Mouse (Mus musculus): ENCODE results near the gene Ifitm7. TPM values are rescaled to one million over a fixed set of nuclear protein-coding genes. Genes with fewer than 3 reads are reported as not detected.

Ifitm7 gene
- total and polyA plus RNA-seq, 3 experiments = not detected

GRCm38 (mm10) chr16:14017306-14017705, 30.6 kb upstream of the Ifitm7 start:
- DNase-seq (ENCODE audit: low read depth, low spot score) = no peak
- no peaks in the 10 kb centered on the region for H3K9me3 ChIP-seq (replicated peaks; ENCODE audit: insufficient read depth, low read length)

DNA sequence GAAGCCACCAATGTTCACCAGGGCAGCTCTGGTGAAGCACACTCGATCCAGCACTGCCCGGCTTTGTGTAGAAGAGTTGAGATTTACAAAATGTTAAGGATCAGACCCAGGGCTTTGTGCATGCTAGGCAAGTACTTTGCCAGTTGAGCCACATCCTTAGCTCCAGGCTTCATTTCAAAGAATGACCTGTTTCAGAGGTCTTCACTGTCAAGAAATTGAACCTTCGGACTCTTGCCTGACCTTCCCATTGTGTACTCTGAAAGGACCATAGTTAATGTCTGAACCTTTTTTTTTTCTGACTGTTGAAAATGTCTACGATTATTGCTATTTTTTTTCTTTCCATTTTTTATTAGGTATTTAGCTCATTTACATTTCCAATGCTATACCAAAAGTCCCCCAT, 23.3 kb upstream of the Ifitm7 start:
- H3K9ac ChIP-seq (ENCODE audit: control insufficient read depth, low read depth, low read length, poor library complexity, severe bottlenecking) = no peak overlapping the region
- no peak for DNase-seq (ENCODE audit: low read depth, low spot score)

More at GRCm38 (mm10) chr16:14017306-14017705, 30.6 kb upstream of the Ifitm7 start:
- no peak for TF ChIP-seq TBP (IDR thresholded peaks at IDR 0.05; ENCODE audit: low read depth, low read length)
- TF ChIP-seq NRF1 (IDR thresholded peaks at IDR 0.05; ENCODE audit: insufficient read depth, low read depth, low read length, poor library complexity, severe bottlenecking) = no peak
- no peak for TF ChIP-seq E2F4 (IDR thresholded peaks at IDR 0.05; ENCODE audit: borderline replicate concordance, low read depth, low read length)
- TF ChIP-seq EP300 (IDR thresholded peaks at IDR 0.05; ENCODE audit: low read depth in 1 of 2, low read length in 2 of 2) = no peak
- no peak for TF ChIP-seq SIN3A (IDR thresholded peaks at IDR 0.05; ENCODE audit: low read length)
- no peak for TF ChIP-seq ETS1 (IDR thresholded peaks at IDR 0.05; ENCODE audit: low read depth, low read length)
- TF ChIP-seq GATA1 (IDR thresholded peaks at IDR 0.05; ENCODE audit: low read depth, low read length) = no peak
- TF ChIP-seq NELFE (IDR thresholded peaks at IDR 0.05; ENCODE audit: low read depth, low read length) = no peak
- no peak for TF ChIP-seq ZMIZ1 (IDR thresholded peaks at IDR 0.05; ENCODE audit: low read depth, low read length)
- TF ChIP-seq GABPA (IDR thresholded peaks at IDR 0.05; ENCODE audit: low read depth, low read length) = no peak
- no peak for TF ChIP-seq ZC3H11A (IDR thresholded peaks at IDR 0.05; ENCODE audit: low read depth, low read length)
- TF ChIP-seq TCF12 (IDR thresholded peaks at IDR 0.05; ENCODE audit: low read depth, low read length) = no peak
- TF ChIP-seq CTCF (IDR thresholded peaks at IDR 0.05 in 2 of 3, conservative IDR thresholded peaks at IDR 0.05 in 1 of 3; ENCODE audit: control insufficient read depth in 1 of 3, insufficient read depth in 1 of 3, low read depth in 2 of 3, low read length in 3 of 3, poor library complexity in 1 of 3, severe bottlenecking in 1 of 3) = no peak
- TF ChIP-seq TAL1 (IDR thresholded peaks at IDR 0.05; ENCODE audit: low read length) = no peak
- TF ChIP-seq USF2 (IDR thresholded peaks at IDR 0.05; ENCODE audit: borderline replicate concordance in 1 of 2, insufficient read depth in 1 of 2, low read depth in 1 of 2, low read length in 2 of 2) = no peak
- no peak for TF ChIP-seq POLR2AphosphoS2 (IDR thresholded peaks at IDR 0.05; ENCODE audit: low read length)
- no peak for TF ChIP-seq MXI1 (IDR thresholded peaks at IDR 0.05; ENCODE audit: low read depth, low read length)
- TF ChIP-seq BHLHE40 (IDR thresholded peaks at IDR 0.05; ENCODE audit: borderline replicate concordance, low read depth, low read length) = no peak
- H3K4me3 ChIP-seq (ENCODE audit: control insufficient read depth in 1 of 2, insufficient read depth in 1 of 2, low read depth in 2 of 2, low read length in 2 of 2) = no peak overlapping the region
- H3K36me3 ChIP-seq (ENCODE audit: control insufficient read depth in 1 of 2, insufficient read depth in 2 of 2, low read length in 2 of 2) = no peaks in the 10 kb centered on the region
- H3K27ac ChIP-seq (ENCODE audit: control insufficient read depth, low read depth, low read length) = no peak overlapping the region
- H3K4me1 ChIP-seq (ENCODE audit: control insufficient read depth in 1 of 2, insufficient read depth in 2 of 2, low read length in 2 of 2) = no peaks in the 10 kb centered on the region
- H3K79me2 ChIP-seq (ENCODE audit: control insufficient read depth, insufficient read depth, low read length, poor library complexity) = no peaks in the 10 kb centered on the region
- no peaks in the 10 kb centered on the region; a peak in 2 of 4 replicates for H3K27me3 ChIP-seq (ENCODE audit: control insufficient read depth in 1 of 2, insufficient read depth in 2 of 2, low read length in 2 of 2)
- H3K9ac ChIP-seq (ENCODE audit: control insufficient read depth, low read depth, low read length, poor library complexity, severe bottlenecking) = no peak overlapping the region

More for the DNA sequence above, 23.3 kb upstream of the Ifitm7 start:
- Histone ChIP-seq H3K9me3 (replicated peaks; ENCODE audit: insufficient read depth, low read length) (no peaks in the 10 kb centered on the region), H3K27ac (ENCODE audit: control insufficient read depth, low read depth, low read length) (no peak overlapping the region), H3K36me3 (ENCODE audit: control insufficient read depth in 1 of 2, insufficient read depth in 2 of 2, low read length in 2 of 2) (no peaks in the 10 kb centered on the region), H3K27me3 (ENCODE audit: control insufficient read depth in 1 of 2, insufficient read depth in 2 of 2, low read length in 2 of 2) (peaks cover 0 to 5% of the 10 kb centered on the region in 2 experiments; a peak in 1 of 4 replicates), H3K79me2 (ENCODE audit: control insufficient read depth, insufficient read depth, low read length, poor library complexity) (no peaks in the 10 kb centered on the region), H3K4me3 (ENCODE audit: control insufficient read depth in 1 of 2, insufficient read depth in 1 of 2, low read depth in 2 of 2, low read length in 2 of 2) (no peak overlapping the region), H3K4me1 (ENCODE audit: control insufficient read depth in 1 of 2, insufficient read depth in 2 of 2, low read length in 2 of 2) (no peaks in the 10 kb centered on the region)
- TF ChIP-seq MAFK (IDR thresholded peaks at IDR 0.05; ENCODE audit: borderline replicate concordance, low read depth, low read length) (no peak), BHLHE40 (IDR thresholded peaks at IDR 0.05; ENCODE audit: borderline replicate concordance, low read depth, low read length) (no peak), HCFC1 (IDR thresholded peaks at IDR 0.05; ENCODE audit: low read depth, low read length) (no peak), MYC (IDR thresholded peaks at IDR 0.05; ENCODE audit: low read depth, low read length) (no peak)
